Mouse (Mus musculus) ES-Bruce4 (cell line): ENCODE measurements around the gene Rpl28. TPM values are rescaled to one million over a fixed set of nuclear protein-coding genes. Genes with fewer than 3 reads are reported as not detected.

Experiments used
- H3K27ac ChIP-seq: 2 replicates; pipeline ENCODE4 v1.5.1; 2012; ENCODE audit warnings: low read length, inconsistent platforms; ENCODE audit not compliant: insufficient read depth
- H3K27me3 ChIP-seq: 2 replicates; pipeline ENCODE4 v1.6.1; 2012; ENCODE audit warnings: mild to moderate bottlenecking, low read length, inconsistent platforms; ENCODE audit not compliant: control insufficient read depth, poor library complexity, insufficient read depth, severe bottlenecking
- H3K36me3 ChIP-seq: 2 replicates; pipeline ENCODE4 v1.6.1; 2012; ENCODE audit warnings: inconsistent platforms, mild to moderate bottlenecking, low read length, moderate library complexity; ENCODE audit not compliant: control insufficient read depth, poor library complexity, insufficient read depth, severe bottlenecking
- H3K4me1 ChIP-seq: one replicate; pipeline ENCODE4 v1.8.1; 2011; ENCODE audit warnings: low read length; ENCODE audit not compliant: control insufficient read depth, insufficient read depth
- H3K4me3 ChIP-seq: 2 replicates; pipeline ENCODE4 v1.5.1; 2011; ENCODE audit warnings: low read depth, mild to moderate bottlenecking, low read length
- H3K9ac ChIP-seq: 2 replicates; pipeline ENCODE4 v1.6.1; 2012; ENCODE audit warnings: low read depth, mild to moderate bottlenecking, inconsistent platforms; ENCODE audit not compliant: poor library complexity, severe bottlenecking
- H3K9me3 ChIP-seq: replicated peaks from 2 replicates; pipeline ENCODE4 v1.6.1; 2012; ENCODE audit warnings: mild to moderate bottlenecking, low read length, inconsistent platforms; ENCODE audit not compliant: control insufficient read depth, poor library complexity, insufficient read depth, severe bottlenecking
- CTCF ChIP-seq: IDR thresholded peaks from one replicate; pipeline ENCODE4 v1.8.1; 2011; ENCODE audit warnings: low read depth, low read length
- EP300 ChIP-seq: IDR thresholded peaks from 2 replicates; pipeline ENCODE4 v1.6.1; 2011; ENCODE audit warnings: low read depth, low read length; ENCODE audit not compliant: insufficient read depth
- POLR2A ChIP-seq: IDR thresholded peaks from one replicate; pipeline ENCODE4 v1.8.1; 2011; ENCODE audit warnings: low read length; ENCODE audit not compliant: insufficient read depth
- polyA plus RNA-seq: library from polyadenylated mRNA; stranded (reverse); fragments of >200 nt; gene quantifications from 2 replicates; pipeline ENCODE4 v1.2.4, GENCODE M21; 2011; ENCODE audit warnings: low read depth; ENCODE audit not compliant: missing spikeins, insufficient read depth, insufficient read length

Rpl28 gene
- polyA plus RNA-seq, 1 experiment, result 969 TPM

DNA sequence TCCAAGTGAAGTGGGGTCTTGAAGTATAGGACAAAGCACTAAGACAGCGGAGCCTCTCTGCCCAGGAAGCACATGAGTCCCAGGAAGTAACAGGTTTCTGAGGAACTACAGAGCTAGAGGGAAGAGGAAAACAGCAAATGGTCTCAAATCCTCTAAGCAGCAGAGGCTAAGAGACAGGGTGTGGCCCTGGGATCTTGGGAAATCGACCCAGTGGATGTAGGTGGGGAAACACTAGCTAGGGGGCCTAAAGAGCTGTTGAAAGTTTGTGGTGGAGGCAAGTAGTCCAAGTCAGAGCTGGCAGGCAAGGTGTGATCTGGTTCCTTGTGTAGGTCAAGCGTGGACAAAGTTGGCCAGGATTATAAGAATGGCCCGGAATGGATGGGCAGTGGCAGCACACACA lies 44.4 kb upstream of the Rpl28 start:
- Histone ChIP-seq H3K9ac (no peak overlapping the region), H3K9me3 (no peaks in the 10 kb centered on the region), H3K4me3 (no peak overlapping the region), H3K4me1 (no peaks in the 10 kb centered on the region), H3K27me3 (no peaks in the 10 kb centered on the region), H3K36me3 (peaks cover 20% of the 10 kb centered on the region), H3K27ac (no peak overlapping the region)
- no peak for TF ChIP-seq EP300
- TF ChIP-seq POLR2A, result no peak
- no peak for TF ChIP-seq CTCF

DNA sequence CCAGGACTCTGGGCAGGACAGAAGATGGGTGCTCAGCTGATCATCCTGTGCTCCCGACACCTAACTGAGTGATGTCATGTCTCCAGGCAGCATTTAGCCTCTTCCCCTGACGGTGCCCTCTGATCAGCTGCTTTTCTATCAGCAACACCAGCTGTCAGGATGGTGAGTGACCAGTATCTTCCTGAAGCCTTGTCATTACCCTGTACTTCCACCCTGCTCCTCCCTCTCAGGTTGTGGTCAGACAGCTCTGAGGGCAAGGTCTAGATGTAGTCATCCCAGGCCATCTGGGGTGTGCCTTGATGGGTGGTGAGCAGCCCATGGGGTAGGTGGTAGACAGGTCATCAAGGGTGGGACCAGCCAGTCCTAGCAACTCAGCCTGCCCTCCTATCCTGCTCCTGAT lies 43.5 kb upstream of the Rpl28 start:
- Histone ChIP-seq H3K9me3 (no peaks in the 10 kb centered on the region), H3K9ac (no peak overlapping the region), H3K36me3 (peaks cover 20% of the 10 kb centered on the region), H3K27ac (no peak overlapping the region), H3K4me3 (no peak overlapping the region), H3K4me1 (no peaks in the 10 kb centered on the region), H3K27me3 (no peaks in the 10 kb centered on the region)
- TF ChIP-seq CTCF (no peak), EP300 (no peak), POLR2A (no peak)

DNA sequence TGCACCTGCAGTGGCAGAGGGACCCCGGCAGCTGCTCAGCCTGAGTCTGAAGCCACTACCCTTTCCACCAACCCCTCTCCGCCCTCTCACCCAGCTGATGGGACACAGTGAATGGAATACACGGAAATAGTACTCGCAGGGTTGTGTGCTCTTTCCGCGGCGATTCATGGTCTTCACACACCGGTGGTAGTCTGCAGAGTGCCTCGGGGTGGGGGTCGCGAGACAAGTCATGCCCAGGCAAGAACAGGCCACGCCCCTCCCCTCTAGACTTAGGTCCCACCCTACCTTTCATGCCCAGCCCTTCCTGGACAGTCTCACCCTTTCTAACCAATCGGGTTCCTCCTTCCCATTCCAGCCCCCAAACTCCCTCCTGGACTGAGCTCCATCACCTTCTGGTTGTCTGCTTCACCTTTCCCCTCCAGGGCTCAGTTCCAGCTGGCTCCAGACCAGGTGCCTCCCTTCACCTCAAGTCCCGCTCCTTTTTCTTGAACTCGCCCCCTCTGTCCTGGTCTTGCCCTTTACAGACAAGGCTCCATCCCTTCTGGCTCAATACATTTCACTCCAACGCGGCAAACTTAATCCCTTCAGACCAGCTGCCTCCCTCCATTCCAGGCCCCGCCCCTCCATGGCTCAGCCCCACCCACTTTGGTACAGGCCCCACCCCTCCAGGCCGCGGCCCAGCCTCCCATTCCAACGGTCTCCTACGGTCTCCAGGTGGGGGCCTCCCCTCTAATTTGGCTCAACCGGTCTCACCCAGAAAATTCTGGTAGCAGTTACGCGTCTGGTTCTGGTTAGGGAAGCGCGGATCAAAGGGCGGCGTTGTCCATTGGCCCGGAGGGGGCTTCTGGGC lies 40.5 kb upstream of the Rpl28 start:
- Histone ChIP-seq H3K9me3 (no peaks in the 10 kb centered on the region), H3K4me1 (no peaks in the 10 kb centered on the region), H3K27ac (peak overlapping the region; percentile 92), H3K27me3 (no peaks in the 10 kb centered on the region), H3K4me3 (peak overlapping the region; percentile 89), H3K36me3 (peaks cover 16% of the 10 kb centered on the region), H3K9ac (peak overlapping the region; percentile 89)
- peak; percentile 78 for TF ChIP-seq EP300
- TF ChIP-seq POLR2A, result peak; percentile 89
- TF ChIP-seq CTCF, result no peak

DNA sequence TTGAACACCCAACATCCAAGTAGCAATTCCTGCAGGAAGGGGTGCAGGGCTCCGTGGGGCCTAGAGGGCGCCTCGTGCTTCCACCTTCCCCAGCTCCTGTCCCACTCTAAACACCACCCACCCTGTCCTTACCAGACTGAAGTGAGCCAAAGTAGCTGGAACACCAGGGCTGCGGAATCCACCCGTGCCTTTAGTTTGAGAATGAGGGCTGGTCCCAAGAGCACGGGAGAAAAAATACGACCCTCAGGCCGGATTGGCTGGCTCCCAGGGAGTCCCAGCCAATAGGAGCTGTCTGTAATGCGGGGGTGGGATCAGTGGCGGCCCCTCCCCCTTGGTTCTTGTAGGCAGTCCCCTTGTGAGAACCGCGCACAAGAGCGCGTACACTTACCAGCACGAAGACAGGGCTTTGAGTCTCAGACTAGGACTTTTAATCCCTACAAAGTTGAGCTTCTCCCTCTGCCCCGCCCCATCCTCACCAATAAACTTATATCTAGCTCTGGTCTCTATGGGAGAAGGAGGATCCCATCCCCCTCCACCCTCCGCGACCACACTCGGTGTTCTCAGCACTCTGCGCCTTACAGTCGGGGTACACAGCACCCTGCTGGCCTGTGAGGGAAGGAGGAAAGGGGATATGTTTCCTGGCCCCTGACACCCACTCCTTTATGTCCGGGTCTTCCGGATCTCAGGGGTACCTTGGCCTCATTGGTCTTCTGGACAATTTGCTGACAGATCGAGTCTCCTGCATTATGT lies 39.7 kb upstream of the Rpl28 start, which contains the start of gene Cox6b2:
Gene Cox6b2 (minus strand): TSS at position 274 of the 750 bp plus-strand sequence.
- Histone ChIP-seq H3K9me3 (no peaks in the 10 kb centered on the region), H3K9ac (peak within 1 kb of the TSS; percentile 89), H3K36me3 (peaks cover 16% of the 10 kb centered on the region), H3K27ac (peak within 1 kb of the TSS; percentile 92), H3K27me3 (no peaks in the 10 kb centered on the region), H3K4me1 (no peaks in the 10 kb centered on the region), H3K4me3 (peak within 1 kb of the TSS; percentile 89)
- TF ChIP-seq CTCF (no peak), POLR2A (peak; percentile 99), EP300 (no peak)

DNA sequence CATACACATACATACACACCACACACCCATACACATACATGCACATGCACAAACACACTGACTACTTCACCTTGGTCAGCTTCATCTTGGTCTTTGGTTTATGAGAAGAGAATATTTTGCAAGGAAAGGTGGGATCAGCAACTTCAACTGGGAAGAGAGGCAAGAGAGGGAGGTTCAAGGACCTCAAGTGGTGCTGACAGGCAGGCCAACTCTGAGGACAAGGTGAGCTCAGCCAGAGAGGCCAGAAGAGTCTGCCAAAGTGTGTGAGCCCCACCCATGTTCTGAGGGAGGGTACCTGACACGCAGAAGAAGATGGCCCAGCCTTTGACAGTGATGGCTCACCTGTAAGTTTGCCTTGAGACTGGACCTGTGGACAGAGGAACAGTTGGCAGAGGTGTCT lies 33.0 kb upstream of the Rpl28 start:
- no peak overlapping the region for H3K9ac ChIP-seq
- no peak overlapping the region for H3K27ac ChIP-seq
- TF ChIP-seq CTCF, result no peak
- TF ChIP-seq POLR2A, result no peak
- no peak for TF ChIP-seq EP300
- H3K4me3 ChIP-seq, result no peak overlapping the region
- no peaks in the 10 kb centered on the region for H3K9me3 ChIP-seq
- no peaks in the 10 kb centered on the region for H3K27me3 ChIP-seq
- no peaks in the 10 kb centered on the region for H3K4me1 ChIP-seq
- no peaks in the 10 kb centered on the region for H3K36me3 ChIP-seq
